Mouse (Mus musculus) gastrocnemius, adult 8-10 months (tissue): ENCODE measurements at regions not wholly inside any gene's neighbourhood (a gene's known extent, or its start where the extent isn't known, plus 50 kb on each side); places are given as distances from the start of the nearest gene placed in this dataset.

Source experiments
- DNase-seq, 2 experiments: peaks; one replicate each; pipeline ENCODE4 v3.0.0; 2022; ENCODE audit warnings: low spot score in 2 of 2

DNA sequence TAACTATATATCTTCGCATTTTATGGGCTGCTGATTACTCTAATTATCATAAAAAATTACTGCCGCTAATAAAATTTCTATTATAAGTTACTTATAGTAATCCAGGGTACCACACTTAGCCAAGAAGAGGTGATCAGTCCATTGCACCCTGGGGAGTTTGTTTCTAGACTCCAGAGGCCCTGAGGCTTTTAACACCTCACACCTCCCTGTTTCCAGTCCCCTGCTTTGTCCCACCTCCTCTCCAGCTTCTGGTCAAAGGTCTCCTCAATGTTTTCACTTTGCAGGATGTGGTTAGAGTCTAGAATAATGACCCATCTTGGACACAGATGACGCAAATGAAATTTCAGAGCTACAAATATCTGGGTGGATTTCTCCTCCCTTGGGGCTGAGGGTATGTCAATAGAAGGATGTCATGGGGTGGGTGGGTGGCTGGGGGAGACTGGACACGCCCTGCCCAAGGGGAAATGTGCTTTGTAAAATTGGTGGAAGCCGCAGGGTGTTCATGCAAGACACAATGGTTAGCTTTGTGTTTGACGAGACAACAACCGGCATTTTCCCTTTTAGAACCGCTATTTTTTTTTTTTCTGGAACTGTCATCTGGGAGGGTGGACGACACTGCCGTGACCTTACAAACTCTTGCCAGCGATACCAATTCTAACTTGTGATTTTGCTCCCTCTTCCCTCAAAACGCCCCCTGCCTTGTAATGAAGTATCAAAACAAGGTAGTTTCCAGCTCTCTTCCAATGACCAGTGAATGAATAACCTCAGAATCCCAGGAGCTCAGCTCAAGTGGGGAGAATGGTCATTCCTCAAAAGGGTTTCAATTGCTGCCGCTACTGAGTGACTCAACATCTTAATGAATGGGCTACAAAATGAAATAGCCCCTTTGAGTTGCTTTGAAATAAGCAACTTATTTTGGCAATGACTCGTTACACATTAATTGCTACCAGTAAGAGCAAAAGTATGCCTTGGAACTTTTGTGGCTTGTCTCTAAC is 207.0 kb upstream of the Irx3 start:
- DNase-seq: no peak

DNA sequence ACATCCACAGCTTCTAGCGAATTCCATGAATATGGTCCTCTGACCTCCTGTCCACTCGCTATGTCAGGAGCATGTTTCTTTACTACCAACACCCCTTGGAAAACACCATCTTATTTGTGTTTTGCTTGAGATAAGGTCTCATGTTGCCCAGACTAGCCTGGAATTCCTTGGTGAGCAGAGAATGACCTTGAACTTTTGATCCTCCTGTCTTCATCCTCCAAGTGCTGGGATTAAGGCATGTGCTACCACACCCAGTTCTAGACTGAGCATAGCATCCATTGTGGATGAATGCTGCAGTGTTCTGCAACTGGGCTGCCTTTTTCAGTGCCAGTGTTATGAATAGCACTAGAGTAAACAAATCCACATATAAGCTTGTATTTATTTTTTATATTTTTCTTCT is 203.2 kb upstream of the Irx3 start:
- DNase-seq: no peak

DNA sequence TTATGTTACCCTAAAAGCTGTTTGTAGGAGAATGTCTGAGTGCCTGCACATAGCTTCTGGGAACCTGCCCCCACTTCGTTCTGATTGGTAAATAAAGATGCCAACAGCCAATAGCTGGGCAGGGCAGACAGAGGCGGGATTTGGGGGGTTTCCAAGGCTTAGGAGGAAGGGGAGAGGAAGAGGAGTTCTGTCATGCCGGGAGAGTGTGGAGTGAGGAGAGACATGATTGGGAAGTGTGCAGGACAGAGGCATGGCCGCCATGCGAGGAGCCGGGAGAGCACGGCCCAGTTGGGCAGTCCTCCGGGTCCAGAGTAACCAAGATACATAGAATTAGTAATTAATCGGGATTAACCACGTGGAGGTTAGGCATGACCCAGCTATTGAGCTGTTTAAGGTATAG is 202.7 kb upstream of the Irx3 start:
- DNase-seq: no peak

DNA sequence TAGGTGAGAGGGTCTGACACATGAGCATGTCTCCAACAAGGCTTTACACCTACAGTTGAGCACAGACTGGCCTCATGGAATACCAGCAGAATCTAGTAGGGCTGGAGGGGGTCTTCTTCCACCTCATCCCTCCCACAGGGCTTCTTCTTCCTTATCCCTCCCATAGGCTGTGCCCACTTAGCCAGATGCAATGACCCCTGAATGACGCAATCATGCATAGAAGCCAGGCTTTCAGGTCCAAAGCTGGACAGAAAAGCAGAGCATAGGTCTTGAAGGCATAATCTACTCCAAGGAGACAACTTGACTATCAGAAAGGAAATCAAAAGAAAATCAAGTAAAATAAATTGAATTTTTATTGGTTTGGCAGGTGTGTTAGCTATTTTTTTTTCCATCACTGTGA is 198.5 kb upstream of the Irx3 start:
- DNase-seq: no peak

DNA sequence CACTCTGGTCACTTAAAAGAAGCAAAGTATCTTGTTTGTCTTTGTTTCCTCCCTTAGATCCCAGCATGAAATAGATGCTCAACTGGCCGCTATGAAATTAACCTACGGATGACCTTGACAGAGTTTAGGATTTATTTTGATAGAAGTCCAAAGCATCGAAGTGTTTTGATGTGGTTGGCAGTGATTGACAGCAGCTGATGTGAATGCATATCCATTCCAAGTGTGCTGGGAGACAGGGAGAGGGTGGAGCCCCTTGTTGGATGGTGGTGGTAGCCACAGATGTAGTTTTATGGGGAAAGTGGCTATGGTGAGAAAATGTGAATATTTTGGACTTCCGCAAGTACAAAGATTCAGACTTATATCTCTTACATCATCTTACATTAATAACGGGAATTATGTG is 197.8 kb upstream of the Irx3 start:
- DNase-seq: no peak

DNA sequence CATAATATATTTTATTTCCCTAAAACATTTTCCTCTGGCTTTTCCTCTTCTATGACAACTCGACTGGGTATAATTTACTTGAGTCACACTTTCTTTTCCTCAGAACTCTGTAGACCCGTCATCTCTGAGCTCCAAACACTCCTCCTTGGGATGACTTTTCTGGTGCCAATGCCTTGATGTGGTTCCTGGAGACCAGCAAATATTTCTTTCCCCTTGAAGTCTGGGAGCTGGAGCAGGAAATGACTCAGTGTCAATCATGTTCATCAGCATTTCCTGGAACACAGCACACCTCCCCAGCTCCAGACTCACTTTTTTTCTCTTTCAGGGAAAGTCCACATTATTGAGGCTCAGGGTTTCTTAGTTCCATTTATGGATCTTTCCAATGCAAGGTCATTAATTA is 197.3 kb upstream of the Irx3 start:
- DNase-seq: no peak

DNA sequence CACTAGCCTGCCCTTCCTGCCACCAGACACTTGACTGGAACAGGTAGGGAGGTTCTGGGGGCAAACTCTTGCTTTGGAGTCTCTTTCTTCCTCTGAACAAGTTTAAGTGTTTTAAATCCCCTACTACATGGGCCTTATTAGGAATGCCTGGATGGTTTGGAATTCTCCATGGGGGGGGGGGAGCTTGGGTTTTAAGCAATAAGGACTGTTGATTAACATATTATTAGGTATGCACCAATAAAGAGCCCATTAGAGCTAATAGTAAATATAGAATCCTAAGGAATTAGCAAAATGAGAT is 196.0 kb upstream of the Irx3 start:
- DNase-seq: no peak

DNA sequence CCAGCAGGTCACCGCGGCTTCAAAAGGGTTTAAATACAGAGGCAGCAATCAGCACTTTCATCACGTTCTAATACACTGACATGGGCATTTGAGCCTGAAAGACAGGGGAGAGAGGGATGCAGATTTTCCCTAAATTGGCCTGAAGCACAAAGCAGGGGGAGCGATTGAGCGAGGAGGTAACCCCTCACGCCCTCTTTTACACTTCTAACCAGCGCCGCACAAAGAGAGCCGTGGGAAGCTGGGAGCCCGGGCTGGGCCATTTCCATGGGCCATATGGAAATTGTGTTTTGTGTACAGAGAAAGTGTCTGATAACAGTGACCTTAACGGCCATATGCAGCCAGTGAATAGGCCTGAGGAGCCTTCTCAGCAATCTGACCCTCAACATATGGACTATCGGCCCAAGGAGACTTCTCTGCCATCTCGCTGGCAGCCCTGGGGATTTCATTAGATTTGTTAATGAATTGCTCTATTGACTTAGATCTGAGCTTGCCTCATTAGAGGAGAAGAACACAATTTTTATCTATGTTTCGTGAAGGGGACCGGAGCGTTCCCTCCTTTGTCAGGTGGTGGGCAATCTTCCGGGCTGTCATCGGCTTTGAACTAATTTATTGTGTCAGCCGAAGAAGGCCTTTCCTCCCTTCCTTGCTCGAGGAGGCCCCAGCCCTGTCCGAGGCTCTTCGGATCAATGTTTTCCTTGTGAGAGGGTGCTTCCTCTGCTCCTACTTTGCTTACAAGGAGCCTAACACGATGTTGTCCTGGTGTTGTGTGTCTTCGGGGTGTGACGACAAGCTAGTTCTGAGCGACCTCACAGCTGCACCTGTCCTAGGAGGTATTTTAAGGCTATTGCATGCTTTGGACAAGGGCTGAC is 195.4 kb upstream of the Irx3 start:
- no peak for DNase-seq

DNA sequence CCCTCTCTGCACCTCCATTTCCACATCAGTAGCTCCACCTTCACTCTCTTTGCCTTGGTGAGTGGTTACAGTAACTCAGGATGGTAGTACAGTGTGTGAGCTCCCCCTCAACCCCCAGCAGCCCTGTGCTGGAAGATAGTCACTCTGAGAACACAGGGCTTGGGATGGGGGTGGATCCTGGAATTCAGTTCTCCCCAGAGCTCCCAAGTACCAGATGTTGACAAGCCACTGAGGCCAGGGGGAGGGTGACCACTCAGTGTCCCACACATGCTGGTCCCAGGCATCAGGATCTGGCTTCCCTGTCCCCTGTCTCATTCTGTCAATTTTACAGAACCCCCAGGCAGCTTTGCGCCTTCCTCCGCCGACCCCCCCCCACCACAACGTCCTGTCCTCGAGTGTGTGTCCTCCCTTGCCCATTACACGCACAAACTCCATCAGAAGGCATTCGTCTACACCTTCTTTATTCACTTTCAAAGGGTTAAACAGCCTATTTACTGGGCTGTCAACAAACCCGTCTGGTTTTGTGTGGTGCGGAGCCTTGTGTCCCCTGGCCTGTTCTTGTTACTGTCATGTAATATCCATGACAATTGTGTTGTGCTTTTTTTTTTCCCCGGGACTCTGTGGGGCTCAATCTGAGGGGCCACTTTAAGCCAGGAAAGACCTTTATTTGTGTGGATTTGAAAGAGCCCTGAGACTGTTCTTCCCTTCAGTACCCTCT is 194.6 kb upstream of the Irx3 start:
- no peak for DNase-seq

DNA sequence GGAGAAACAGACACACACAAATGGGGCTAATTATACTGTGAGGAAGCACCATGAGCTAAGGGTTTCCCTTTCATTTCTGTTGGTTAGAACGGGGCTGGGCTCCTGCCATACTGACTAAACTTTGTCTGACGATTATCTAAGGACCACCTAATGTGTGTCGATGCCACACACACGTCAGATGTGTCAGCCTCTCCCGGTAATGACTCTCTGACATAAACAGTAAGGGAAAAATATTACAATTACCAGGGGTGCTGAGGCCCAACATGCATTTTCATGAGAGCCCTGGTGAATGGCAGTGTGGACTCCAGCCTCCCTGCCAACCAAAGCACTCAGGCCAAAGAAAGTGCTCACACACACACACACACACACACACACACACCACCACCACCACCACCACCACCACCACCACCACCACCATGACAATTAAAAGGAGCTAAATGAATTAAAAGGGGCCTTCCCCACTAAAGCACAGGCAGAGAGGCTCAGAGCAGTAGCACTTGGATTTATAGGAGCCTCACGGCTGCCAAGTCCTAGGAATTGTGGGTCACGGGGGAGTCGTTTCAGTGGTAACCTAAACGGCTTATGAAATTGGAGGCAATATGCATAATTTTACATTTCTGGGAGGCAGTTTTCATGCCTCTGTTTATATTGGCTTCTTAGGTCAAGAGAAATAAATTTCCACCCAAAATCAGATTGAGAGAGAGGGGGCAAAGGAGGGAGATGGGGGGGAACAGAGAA is 193.7 kb upstream of the Irx3 start:
- no peak for DNase-seq

DNA sequence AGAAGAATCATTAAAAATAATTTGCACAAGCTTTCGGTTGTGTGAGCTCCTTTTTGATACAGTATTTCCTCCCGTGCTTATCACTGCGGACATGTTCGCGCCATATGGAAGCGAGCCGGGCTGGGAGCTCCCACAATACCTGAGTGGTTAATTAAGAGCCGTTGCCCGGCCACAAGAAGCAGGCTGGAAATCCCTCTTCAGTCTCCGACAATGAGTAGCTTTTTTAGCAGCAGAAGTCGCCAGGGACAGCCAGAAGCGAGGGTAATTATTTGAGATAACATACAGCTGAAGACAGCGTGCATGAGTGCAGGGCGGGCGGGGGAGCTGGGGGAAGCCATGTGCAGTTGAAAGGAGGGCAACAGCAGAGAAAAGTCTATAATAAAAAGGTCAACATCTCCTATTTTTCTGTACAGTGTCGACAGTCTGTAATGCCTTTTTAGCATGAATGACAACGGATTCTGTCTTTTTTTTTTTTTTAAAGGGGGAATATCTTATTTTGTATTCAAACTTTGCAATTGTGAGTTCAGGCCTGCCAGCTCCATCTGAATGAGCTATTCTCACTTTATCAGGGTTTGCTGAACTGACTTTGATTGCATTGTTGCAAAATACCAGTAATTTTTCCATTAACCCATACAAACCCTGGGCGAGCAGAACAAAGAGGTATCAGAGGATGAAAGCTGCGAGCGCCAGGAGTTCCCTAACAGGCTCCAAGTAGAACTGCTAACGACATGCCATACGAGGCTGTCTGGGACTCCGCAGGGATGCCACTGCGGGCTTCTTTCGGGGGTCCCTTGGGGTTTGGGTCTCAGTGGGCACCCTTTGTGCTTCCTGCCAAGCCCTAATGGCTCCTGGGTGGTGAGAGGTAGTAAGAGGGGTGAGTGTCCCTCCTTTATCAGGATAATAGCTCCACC is 189.9 kb upstream of the Irx3 start:
- DNase-seq: no peak

DNA sequence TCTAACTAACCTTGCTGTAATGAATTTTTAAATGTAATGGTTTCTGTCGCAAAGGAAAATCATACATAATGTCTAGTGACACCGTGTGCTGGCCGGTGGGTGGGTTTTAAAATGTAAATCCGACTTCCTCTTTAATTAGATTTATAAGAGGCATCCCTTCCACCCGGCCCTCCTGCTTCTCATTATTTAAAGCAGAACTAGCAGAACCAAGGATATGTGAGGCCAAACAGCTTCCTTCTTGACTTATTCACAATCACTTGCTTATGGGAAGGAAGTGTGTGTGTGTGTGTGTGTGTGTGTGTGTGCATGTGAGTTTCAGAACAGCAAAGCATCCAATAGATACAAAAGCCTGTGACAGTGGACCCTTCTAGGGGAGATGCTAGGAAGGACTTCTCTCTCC is 189.1 kb upstream of the Irx3 start:
- DNase-seq: no peak

DNA sequence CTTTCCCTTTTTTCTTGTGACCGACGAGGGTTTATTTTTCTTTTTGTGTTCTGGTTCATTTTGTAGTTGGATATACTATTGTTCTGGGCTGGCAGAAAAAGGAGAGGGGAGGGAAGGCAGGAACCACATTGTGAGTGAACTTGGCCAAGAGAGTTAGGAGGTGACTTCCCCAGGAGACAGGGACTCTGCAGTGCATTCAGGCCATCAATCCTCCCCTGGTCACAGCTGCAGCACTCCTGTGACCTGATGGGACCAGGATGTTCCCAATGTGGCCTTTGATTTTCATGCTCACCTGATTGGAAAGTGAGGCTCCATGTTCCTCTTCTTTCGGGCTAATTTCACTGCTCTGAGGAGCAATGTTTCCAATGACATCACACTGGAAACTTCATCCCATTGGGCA is 188.2 kb upstream of the Irx3 start:
- no peak for DNase-seq

DNA sequence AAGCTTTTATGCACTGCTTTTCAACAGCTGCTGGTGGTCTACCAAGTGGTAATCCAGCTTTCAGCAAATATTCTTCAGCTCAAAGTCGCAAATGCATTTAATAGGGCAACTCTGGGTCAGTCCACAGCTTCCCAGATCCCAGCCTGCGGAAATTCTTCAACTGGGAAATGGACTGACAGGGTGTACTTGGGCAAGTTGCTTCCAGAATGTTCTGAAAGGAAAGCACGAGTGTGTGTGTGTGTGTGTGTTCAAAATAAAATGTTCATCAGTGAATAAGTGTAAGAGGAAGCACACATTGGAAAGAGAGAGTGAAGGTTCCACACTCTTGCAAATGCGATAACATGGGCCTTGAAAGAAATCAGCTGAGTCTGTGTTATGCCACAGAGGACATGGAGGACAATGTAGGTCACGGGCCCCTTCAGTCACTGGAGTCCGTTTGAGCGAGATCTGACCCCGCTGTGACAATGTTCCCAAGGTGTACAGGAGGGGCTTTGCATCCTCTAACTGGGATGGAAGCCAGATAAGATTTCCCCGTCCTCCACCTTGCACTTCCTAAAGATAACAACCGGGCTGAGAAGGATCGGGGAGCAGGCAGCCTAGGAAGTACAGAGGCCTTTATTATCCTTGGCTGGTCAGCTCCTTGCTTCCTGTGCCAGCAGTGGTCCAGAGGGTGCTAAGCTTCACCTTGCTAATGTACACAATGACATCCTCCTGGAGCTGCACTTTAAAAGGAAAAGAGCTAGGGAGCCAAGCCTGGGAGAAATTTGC is 187.2 kb upstream of the Irx3 start:
- no peak for DNase-seq

DNA sequence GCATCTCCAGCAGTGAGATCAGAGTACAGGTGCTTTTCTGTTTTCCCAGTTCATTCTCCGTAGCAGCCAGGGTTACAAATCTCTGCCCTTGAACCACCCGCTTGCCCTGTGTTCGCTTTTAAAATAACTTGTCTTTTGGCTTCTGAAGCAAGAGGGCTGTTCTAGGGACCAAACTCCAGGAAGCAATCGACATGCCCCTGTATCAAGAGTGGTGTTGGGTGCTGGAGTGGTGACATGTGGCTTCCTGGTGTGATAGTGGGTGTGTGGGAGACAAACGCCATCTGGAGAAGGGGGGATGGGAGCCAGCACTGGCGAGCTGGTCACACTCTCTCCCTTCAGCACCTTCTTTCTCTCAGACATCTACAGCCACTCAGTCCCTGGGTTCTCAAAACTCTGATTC is 186.0 kb upstream of the Irx3 start:
- DNase-seq: no peak

DNA sequence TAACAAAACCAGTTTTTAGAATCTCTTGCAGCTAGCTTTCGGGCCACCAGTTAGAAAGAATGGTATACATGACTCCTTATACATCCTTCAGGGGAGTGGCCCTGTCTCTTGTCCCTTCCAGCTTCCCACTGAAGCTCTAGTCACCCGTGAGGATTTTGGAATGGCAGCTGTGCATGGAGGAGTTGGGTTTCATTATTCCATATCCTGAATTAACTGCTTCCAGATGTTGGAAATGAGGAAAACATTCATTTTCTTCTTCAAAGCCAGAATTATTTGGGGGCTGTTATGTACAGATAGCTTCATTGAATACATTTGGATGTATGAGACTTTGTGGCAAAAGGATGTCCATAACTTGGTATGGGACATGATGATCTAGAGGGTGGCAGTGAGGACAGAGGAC is 181.3 kb upstream of the Irx3 start:
- no peak for DNase-seq

DNA sequence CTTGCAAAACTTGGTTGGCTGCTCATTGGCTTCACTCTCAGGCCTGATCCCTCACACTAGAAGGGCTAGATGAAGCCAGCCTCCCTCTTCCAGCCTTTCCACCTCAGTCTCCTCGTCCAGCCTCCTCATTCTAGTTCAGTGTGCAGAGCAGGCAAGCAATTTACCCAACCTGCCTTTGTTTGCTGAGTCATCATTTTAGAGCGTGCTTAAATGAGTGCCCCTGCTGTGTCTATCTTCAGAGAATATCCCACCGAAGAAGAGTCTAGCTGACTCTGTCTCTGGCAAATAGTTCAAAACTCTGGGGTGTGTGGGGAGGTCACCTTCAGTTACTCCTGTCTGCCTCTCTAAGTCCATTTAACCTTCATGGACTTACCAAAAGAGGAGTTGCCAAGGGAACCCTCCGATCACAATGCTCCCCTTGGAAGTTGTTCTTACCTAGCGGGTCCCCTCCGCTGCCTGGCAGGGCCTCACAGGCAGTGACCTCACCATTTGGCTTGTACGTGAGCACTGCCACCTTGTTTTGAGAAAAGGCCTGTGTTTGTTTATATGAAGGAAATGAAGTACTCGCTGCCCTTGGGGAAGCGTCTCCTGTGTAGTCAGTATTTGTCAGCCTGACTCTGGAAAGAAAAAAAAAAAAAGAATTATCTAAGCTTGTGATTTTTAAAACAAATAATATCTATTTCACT is 175.2 kb upstream of the Irx3 start:
- no peak for DNase-seq

DNA sequence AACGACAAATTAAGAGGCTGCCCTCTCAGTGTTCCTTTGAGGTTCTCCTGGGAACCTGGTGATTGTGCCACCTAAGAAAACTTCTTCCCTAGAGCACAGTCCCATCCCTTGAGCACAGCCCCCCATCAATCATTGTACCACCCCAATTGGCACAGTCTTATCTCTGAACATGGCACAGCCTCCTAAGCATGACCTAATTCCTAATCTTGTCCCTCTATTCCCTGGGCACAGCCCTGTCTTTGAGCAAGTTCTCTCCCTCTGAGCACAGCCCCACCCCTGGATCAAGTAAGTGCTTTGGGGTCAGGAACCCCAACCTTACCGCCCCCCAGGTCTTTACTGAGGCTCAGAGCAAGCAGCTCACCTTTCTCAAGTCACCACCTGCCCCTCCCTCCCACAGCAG is 173.6 kb upstream of the Irx3 start:
- DNase-seq: no peak

DNA sequence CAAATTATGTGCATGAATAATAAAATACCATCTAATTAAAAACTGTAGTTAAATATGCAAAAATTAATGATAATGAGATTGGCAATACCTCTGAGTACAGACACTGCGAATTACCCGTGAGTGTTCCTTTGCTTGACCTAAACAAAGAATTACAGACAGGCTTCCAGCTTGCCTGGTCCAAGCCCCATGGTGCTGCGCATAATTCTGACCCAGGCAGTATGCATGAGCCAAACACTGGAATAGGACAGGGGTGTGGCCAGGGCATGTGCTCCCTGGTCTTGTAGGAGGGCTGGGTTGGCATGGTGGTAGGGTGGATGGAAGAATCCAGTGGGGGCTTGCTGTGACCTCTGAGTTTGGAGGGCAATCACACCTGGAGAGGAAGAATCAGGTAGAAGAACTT is 172.8 kb upstream of the Irx3 start:
- no peak for DNase-seq
